Mouse (Mus musculus) left cerebral cortex, postnatal 10 days (tissue): ENCODE results near the gene Ptprm. TPM values are rescaled to one million over a fixed set of nuclear protein-coding genes. Genes with fewer than 3 reads are reported as not detected.

Source experiments
- DNase-seq, 2 experiments: peaks; one replicate each; pipeline ENCODE4 v3.0.0; 2021 to 2022; ENCODE audit warnings: low spot score in 2 of 2, mixed read lengths in 1 of 2; ENCODE audit errors: extremely low spot score in 1 of 2
- intact Hi-C: fragments of 180-260 bp; cut with DNase I; formaldehyde crosslinking; loops from one replicate; pipeline ENCODE4 v1.15.1; 2025
- total RNA-seq, 2 experiments: library from RNA; stranded (reverse); gene quantifications; 2 replicates each; pipeline ENCODE4 v1.2.3; 2021

The Ptprm gene
- total RNA-seq, 2 experiments from 2014 or later = 40.4 to 43.0 TPM

GRCm38 (mm10) chr17:67350536-67350935, 3.7 kb downstream of the Ptprm start:
- no peak for DNase-seq
- intact Hi-C loops = loop anchor here (5.0 to 10.0 kb wide), 2 partner anchors 237 to 596 kb away; no protein-coding TSS in a partner anchor

DNA sequence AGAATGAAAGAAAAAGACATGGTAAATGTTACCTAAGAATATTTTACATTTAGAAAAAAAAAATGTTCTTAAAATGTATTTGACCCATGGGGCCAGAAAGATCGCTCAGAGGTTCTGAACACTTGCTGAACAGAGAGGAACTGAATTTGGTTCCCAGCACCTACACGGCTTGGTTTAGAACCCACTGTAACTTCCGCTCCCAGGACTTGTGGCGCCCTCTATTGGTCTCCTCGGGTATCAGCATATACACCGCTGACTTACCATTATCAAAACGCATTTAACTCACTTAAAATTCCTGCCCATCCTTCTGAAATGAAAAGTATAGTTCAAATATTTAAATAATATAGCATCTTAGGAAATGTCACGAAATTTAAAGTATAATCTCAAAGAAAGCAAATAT, 4.7 kb downstream of the Ptprm start:
- intact Hi-C loops = no loop called here
- DNase-seq = no peak

GRCm38 (mm10) chr17:67346921-67347320, 7.3 kb downstream of the Ptprm start:
- intact Hi-C loops = no loop called here
- DNase-seq = no peak

DNA sequence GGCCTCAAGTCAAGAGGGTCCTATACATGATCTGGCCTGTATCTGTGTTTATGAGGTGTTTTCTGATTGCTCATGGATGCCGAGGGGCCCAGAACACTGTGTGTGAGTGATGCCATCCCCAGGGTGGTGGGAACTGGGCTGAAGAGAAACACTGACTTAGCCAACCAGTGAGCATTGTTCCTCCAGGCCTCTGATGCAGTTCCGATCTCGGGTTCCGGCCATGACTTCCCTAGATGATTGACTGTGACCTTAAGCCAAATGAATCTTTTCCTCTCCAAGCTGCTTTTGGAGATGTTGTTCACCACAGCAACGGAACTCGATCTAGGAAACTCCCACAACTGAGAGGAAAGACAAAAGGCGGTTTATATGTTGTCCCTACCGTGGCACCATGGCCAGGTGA, 9.1 kb downstream of the Ptprm start:
- DNase-seq = no peak
- intact Hi-C loops = no loop called here

- intact Hi-C loops = no loop called here
- DNase-seq = no peak
Measured at GRCm38 (mm10) chr17:67343471-67343870, 10.8 kb downstream of the Ptprm start.

- no peak for DNase-seq
- intact Hi-C loops = no loop called here
Measured at GRCm38 (mm10) chr17:67343006-67343405, 11.3 kb downstream of the Ptprm start.

DNA sequence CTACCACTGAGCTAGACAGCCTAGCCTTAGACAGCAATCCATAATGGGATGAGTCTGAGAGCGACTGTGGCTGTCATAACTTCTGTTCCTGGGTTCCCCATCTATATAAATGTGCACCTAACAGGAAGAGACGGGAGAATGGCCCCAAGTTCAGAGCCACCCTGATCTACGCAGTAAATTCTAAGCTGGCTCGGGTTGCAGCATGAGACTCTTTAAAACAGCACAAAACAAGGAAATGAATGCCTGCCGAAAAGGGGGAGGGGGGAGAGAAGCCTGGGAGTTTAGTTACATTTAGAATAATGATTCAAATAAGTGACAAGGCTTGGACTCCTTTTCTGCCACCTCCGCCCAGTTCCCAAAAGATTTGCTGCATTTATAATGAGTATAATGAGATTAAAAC, 13.9 kb downstream of the Ptprm start:
- DNase-seq = no peak
- intact Hi-C loops = no loop called here

GRCm38 (mm10) chr17:67339569-67339968, 14.7 kb downstream of the Ptprm start:
- no peak for DNase-seq
- intact Hi-C loops = no loop called here

DNA sequence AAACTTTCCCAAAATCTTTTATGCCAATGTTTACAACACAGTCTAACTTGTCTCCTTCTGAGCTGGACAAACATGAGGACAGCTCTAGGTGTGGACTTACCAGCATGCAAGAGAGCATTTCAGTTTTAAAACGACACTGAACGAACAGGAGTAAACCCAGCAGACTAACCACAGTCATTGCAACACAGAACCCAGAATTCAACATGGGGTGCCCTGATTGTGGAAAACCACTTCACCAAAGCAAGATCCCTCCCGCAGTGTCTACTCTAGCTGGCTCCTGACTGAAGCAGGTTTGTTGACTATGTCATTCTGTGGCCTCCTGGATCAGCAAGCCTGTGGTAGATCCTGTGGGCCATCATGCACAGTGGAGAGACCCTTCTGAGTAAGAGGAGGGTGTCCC, 19.9 kb downstream of the Ptprm start:
- intact Hi-C loops = no loop called here
- no peak for DNase-seq

GRCm38 (mm10) chr17:67329435-67329834, 24.8 kb downstream of the Ptprm start:
- intact Hi-C loops = no loop called here
- DNase-seq = no peak

GRCm38 (mm10) chr17:67324499-67324832, 29.8 kb downstream of the Ptprm start:
- intact Hi-C loops = no loop called here
- DNase-seq = no peak

DNA sequence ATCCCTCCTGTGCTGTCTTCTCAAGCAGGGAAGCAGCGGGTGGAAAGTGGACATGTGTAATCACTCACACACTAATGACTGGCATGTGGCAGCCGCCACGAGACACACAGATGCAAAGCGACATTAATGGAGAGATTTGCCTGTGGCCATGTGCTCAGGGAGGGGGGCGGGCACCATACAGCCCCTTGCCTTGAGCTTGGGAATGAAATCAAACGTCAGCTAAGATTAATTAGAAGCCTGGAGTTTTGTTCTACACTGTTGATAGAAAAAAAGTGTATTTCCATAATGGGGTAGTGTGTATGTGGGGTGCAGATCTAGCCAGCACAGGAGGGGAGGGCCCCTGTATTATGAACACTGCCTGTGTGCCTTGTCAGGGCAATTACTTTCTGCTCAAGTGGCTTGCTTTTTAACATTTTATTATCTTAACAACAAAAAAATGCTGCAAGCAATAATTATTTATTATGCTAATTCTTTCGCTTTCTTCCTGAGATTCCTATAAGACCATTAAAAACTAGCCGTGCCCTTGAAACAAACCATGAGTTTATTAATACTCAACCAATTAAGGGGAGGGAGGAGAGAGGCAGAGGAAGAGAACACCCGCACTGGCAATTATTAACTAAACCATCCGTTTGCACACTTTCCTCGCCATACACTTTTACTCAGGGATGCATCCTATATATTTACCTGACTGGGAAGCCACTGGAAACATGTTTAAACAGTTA, 30.3 kb downstream of the Ptprm start:
- intact Hi-C loops = no loop called here
- no peak for DNase-seq

DNA sequence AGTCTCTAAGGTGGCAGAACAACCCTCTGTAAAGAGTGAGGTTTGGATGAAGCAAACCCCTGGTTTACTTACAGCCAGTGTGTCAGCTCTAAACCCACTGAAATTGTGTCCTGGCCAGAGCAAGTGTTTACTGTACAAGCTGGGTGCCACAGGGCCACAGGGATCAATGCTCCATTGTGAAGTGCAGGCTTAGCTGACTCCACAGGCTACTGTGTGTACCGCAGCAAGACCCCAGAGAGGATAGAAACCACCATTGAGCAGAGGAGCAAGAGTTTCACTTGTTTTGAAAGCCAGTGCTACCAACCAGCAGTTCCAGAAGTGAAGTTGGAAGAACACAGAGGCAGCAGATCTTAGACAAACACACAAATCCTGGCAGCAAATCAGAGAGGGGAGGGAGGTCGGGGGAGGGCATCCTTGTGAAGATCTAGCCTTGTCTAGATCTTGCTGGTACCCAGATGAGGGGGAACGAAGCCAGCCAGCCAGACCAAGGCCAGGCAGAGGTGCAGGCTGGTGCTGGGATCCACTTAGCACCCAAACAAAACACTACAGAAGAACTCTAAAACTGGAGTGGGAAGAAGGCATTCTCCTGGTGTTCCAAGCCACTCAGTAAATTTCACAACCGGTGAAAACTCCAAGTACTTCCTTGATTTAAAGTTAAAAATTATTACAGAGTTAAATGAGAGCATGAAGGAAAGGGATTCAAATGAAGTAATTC, 39.6 kb downstream of the Ptprm start:
- peak; percentile 3 to 25 for DNase-seq
- intact Hi-C loops = no loop called here

DNA sequence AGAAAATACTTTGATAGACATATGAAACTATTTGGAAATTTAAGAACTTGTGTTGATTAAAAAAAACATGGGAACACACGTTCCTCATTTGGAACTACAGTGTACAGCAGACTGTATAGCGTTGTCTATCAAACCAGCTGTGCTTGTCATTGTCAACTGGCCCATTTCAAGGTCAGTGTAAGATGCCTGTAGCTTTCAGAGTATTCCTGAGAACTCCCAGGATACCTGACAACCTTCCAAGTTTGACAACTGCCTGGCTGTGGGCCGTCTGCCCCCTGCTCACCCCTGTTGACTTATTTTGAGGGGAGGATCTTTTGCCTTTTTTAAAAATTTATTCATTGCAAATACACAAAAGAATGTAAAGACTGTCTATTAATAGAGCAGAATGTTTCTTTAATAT, 45.8 kb downstream of the Ptprm start:
- DNase-seq = no peak
- intact Hi-C loops = no loop called here

- intact Hi-C loops = no loop called here
Measured at GRCm38 (mm10) chr17:67306066-67306845, 48.0 kb downstream of the Ptprm start.

DNA sequence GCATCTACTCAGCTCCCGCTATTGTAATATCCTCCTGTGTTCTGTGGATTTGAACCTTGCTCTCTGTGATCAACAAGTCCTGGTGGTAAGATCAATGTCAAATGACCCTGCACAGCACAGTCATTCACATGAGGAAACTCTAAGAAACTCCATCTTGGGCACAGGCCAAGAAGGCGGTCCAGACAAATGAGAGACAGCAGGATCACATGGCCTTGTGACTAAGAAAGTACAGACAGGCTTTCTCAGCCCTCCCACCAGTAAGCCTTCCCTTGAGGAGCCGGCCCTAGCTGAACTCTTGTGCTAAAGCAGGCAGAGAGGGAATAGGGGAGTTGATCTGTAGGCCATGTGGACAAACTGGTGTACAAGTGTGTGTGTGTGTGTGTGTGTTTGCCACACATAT, 49.4 kb downstream of the Ptprm start:
- intact Hi-C loops = no loop called here
- DNase-seq = peak in 1 of 2 experiments; percentile 79

More at GRCm38 (mm10) chr17:67306066-67306845, 48.0 kb downstream of the Ptprm start:
- DNase-seq = no peak

DNA sequence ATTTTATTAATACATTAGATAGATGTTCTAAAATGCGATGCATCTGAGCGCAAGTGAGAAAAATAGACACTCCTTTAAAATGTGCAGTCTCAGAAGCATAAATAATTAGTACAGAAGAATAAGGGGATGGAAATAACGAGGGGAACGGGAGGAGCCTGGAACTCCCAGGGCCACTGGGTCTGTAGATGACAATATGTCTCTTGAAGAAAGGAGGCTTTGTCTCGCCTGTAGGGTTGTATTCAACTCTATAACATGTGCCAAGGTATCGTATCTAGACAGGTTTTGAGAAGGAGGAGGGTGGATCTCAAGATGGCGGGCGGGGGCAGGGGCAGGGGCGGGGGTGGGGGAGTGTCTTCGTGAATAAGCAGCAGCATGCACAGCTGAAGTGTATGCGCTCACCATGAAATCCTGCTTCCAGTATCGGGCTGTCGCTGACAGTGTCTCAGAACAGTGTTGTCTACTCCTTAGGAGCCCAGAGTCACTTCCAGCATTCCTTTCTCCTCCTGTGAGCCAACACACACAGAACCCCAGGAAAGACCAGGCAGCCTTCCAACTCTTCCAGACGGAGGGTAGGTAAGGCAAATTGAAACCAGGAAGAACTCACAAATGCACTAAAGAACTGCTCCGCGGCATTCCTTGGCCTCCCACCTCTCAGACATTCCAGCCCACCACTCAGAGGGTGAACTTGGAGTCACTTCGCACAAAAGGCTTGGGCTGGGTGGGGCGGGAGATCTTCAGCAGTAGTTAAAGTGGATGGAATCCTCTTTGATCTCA, 50.7 kb downstream of the Ptprm start:
- peak; percentile 16 to 78 for DNase-seq
- intact Hi-C loops = no loop called here

DNA sequence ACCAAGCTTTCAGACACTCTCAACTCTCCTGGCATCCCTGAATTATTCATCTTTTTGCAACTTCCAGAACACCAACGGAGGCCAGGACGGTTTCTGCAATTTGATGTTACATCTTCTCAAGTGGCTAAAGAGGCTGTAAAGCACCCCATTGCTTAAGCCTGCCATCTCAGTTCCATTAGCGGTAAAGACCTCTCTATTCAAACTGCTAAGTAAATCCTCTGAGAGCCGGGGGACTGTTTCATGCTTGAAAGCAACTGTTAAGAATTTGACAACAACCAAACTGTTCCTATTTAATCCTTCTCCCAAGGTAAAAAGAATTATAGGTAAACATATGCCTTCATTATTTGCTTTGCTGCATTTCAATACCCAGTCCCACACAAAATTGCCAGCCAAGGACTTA, 51.7 kb downstream of the Ptprm start:
- intact Hi-C loops = no loop called here

DNA sequence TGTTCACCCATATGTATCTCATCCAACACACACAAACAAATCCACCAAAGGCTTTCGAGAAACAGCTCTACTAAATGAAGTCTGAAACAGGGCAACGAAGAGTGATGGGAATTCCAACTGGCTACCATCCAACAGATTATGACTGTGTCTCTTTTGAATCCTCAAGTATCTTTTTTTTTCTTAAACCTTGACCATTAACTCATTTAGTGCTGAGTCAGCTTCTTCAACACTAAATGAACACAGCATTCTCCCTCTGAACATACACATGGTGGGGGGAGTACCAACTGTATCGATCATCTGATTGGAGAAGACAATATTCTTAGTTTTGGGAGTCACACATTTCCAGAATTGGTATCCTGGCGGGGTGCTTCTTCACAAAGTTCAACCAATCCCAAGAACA, 52.2 kb downstream of the Ptprm start:
- intact Hi-C loops = no loop called here
- DNase-seq = no peak

More for the DNA sequence above, 51.7 kb downstream of the Ptprm start:
- DNase-seq = no peak
